In genomic region chr7:45744387-45744786, GRCm38 (mm10) we compare ENCODE assay signal across 9 mouse cellular contexts. TPM values are rescaled to one million over a fixed set of nuclear protein-coding genes. Genes with fewer than 3 reads are reported as not detected.
DNase-seq lines count a peak whose midpoint lies in the region; ATAC-seq lines count a peak whose summit lies in the region.
"Had no signal": no experiment of that assay in that cellular context is flagged by ENCODE, and none has a peak within 500 bp of the region (broad histone marks: within the 10 kb centered on the region; RNA-seq: fewer than 3 reads in every experiment).

No protein-coding gene starts in this region.

- peaks cover 27% of the 10 kb centered on the region for H3K27me3 ChIP-seq in liver, embryonic 12.5 days (replicated peaks)
- H3K27me3 ChIP-seq in intestine, embryonic 15.5 days (replicated peaks): no peaks in the 10 kb centered on the region
- H3K27me3 ChIP-seq: embryonic facial prominence, embryonic 13.5 days had no signal

- no peaks in the 10 kb centered on the region for H3K36me3 ChIP-seq in liver, embryonic 12.5 days
- H3K36me3 ChIP-seq in intestine, embryonic 15.5 days: no peaks in the 10 kb centered on the region
- H3K36me3 ChIP-seq: embryonic facial prominence, embryonic 13.5 days had no signal

- H3K9me3 ChIP-seq in liver, embryonic 12.5 days (replicated peaks): 0 out of 2 replicates have a peak, but pooled peaks cover 4% of the 10 kb centered on the region
- H3K9me3 ChIP-seq in intestine, embryonic 15.5 days: no peaks in the 10 kb centered on the region
- H3K9me3 ChIP-seq: embryonic facial prominence, embryonic 13.5 days had no signal

- peak; percentile 64 for DNase-seq in liver
- DNase-seq in R1 (ENCODE audit: low read depth, low spot score): peak; percentile 70
- DNase-seq in cerebellum, postnatal 4 days (ENCODE audit: low spot score in 2 of 2): peak; percentile 64 to 70
- DNase-seq in left cerebral cortex, postnatal 36 days (ENCODE audit: low spot score in 2 of 2): peak; percentile 58 to 75
- DNase-seq in right cerebral cortex, adult 18-20 months: peak; percentile 75

- intact Hi-C loops in left cerebral cortex, postnatal 36 days (cut with DNase I): no loop called here

- no peak for ATAC-seq in liver, embryonic 12.5 days
- ATAC-seq in intestine, embryonic 15.5 days: peak; percentile 74
- no peak for ATAC-seq in erythroid progenitor cell, adult 5-6 weeks (replicated peaks; ENCODE audit: low FRiP score, poor library complexity, severe bottlenecking)

- no peak overlapping the region for H3K4me2 ChIP-seq in liver, embryonic 12.5 days
- H3K4me2 ChIP-seq in intestine, embryonic 15.5 days (replicated peaks): no peak overlapping the region
- H3K4me2 ChIP-seq: embryonic facial prominence, embryonic 13.5 days had no signal

- WGBS in liver, embryonic 12.5 days (ENCODE audit: insufficient replicate concordance): 51% methylated on average over 2 of the region's 2 CpGs
- 17% methylated on average over 2 of the region's 2 CpGs for WGBS in intestine, embryonic 15.5 days

- H3K4me1 ChIP-seq in liver, embryonic 12.5 days: peaks cover 19% of the 10 kb centered on the region
- H3K4me1 ChIP-seq in intestine, embryonic 15.5 days (replicated peaks): peaks cover 5% of the 10 kb centered on the region; the same call in 1 of the 2 replicates

- H3K4me3 ChIP-seq in liver, embryonic 12.5 days: no peak overlapping the region
- no peak overlapping the region for H3K4me3 ChIP-seq in intestine, embryonic 15.5 days (replicated peaks)
- H3K4me3 ChIP-seq: embryonic facial prominence, embryonic 13.5 days had no signal

- no peak overlapping the region for H3K9ac ChIP-seq in liver, embryonic 12.5 days
- no peak overlapping the region for H3K9ac ChIP-seq in intestine, embryonic 15.5 days
- H3K9ac ChIP-seq: embryonic facial prominence, embryonic 13.5 days had no signal

- no peak overlapping the region for H3K27ac ChIP-seq in liver, embryonic 12.5 days
- H3K27ac ChIP-seq in intestine, embryonic 15.5 days: no peak overlapping the region
- H3K27ac ChIP-seq: embryonic facial prominence, embryonic 13.5 days had no signal

RNA-seq across cellular contexts. Expression of gene Spaca4, which starts 18.8 kb away (rescaled TPM):
- polyA plus RNA-seq in liver, embryonic 12.5 days (2016; fragmentation: Nextera tagmentation; extraction: Ambion mirVana): not detected in 2 replicates
- polyA plus RNA-seq in intestine, embryonic 15.5 days (2015; fragmentation: Nextera tagmentation; extraction: Ambion mirVana): 0.49 and 0.74 TPM in 2 replicates
- total RNA-seq in left cerebral cortex, postnatal 36 days (2021): not detected
- not detected in 2 replicates for total RNA-seq in erythroid progenitor cell, adult 5-6 weeks (2015; ENCODE audit: low replicate concordance)
- not detected in 2 replicates for total RNA-seq in erythroid progenitor cell, adult 5-6 weeks (2017; ENCODE audit: low replicate concordance)
- polyA plus RNA-seq: embryonic facial prominence, embryonic 13.5 days had no signal

RNA-seq across cellular contexts. Expression of gene Fam83e, which starts 23.4 kb away (rescaled TPM):
- 0.67 and 0.81 TPM in 2 replicates for polyA plus RNA-seq in liver, embryonic 12.5 days (2016; fragmentation: Nextera tagmentation; extraction: Ambion mirVana)
- 19.7 and 22.4 TPM in 2 replicates for polyA plus RNA-seq in intestine, embryonic 15.5 days (2015; fragmentation: Nextera tagmentation; extraction: Ambion mirVana)
- not detected for total RNA-seq in left cerebral cortex, postnatal 36 days (2021)
- not detected in 2 replicates for total RNA-seq in erythroid progenitor cell, adult 5-6 weeks (2015; ENCODE audit: low replicate concordance)
- total RNA-seq in erythroid progenitor cell, adult 5-6 weeks (2017; ENCODE audit: low replicate concordance): not detected in 2 replicates

RNA-seq across cellular contexts. Expression of gene Sphk2, which starts 26.6 kb away (rescaled TPM):
- 14.8 and 16.1 TPM in 2 replicates for polyA plus RNA-seq in liver, embryonic 12.5 days (2016; fragmentation: Nextera tagmentation; extraction: Ambion mirVana)
- 38.1 and 41.6 TPM in 2 replicates for polyA plus RNA-seq in intestine, embryonic 15.5 days (2015; fragmentation: Nextera tagmentation; extraction: Ambion mirVana)
- total RNA-seq in left cerebral cortex, postnatal 36 days (2021): 10 to 100 TPM; 29.9 to 30.0 TPM
- 9.6 and 12.6 TPM in 2 replicates for total RNA-seq in erythroid progenitor cell, adult 5-6 weeks (2015; ENCODE audit: low replicate concordance)
- 4.8 and 9.4 TPM in 2 replicates for total RNA-seq in erythroid progenitor cell, adult 5-6 weeks (2017; ENCODE audit: low replicate concordance)

RNA-seq across cellular contexts. Expression of gene Rpl18, which starts 29.1 kb away (rescaled TPM):
- 892 and 939 TPM in 2 replicates for polyA plus RNA-seq in liver, embryonic 12.5 days (2016; fragmentation: Nextera tagmentation; extraction: Ambion mirVana)
- polyA plus RNA-seq in intestine, embryonic 15.5 days (2015; fragmentation: Nextera tagmentation; extraction: Ambion mirVana): 1,110 and 1,134 TPM in 2 replicates
- 100 to 1,000 TPM; 284 to 337 TPM for total RNA-seq in left cerebral cortex, postnatal 36 days (2021)
- 522 and 544 TPM in 2 replicates for total RNA-seq in erythroid progenitor cell, adult 5-6 weeks (2015; ENCODE audit: low replicate concordance)
- 281 and 297 TPM in 2 replicates for total RNA-seq in erythroid progenitor cell, adult 5-6 weeks (2017; ENCODE audit: low replicate concordance)

RNA-seq across cellular contexts. Expression of gene Lmtk3, which starts 39.2 kb away (rescaled TPM):
- polyA plus RNA-seq in liver, embryonic 12.5 days (2016; fragmentation: Nextera tagmentation; extraction: Ambion mirVana): 0.10 and 0.32 TPM in 2 replicates
- 0.43 and 0.90 TPM in 2 replicates for polyA plus RNA-seq in intestine, embryonic 15.5 days (2015; fragmentation: Nextera tagmentation; extraction: Ambion mirVana)
- total RNA-seq in left cerebral cortex, postnatal 36 days (2021): 100 to 1,000 TPM; 225 to 267 TPM
- not detected in 2 replicates for total RNA-seq in erythroid progenitor cell, adult 5-6 weeks (2015; ENCODE audit: low replicate concordance)
- total RNA-seq in erythroid progenitor cell, adult 5-6 weeks (2017; ENCODE audit: low replicate concordance): not detected in 2 replicates
